ENCODE assay signal across 8 mouse cellular contexts in the genomic region with DNA sequence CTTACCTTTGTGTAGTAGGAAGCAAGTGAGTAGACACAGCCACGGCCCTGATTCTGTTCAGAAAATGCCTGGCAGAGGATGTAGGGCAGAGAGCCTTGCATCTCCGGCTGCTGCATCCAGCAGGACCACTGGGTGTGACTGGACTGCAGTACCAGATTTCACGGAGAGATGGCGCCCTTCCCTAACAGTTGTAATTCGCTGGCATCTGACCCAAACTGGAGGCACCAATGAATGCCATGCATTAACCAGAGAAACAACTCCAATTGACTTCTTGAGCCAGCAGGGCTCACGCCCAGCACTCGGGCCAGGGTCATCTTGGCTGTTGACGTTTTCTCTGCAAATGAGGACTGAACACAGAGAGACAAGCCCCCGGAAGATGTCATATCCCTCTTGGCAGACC. TPM values are rescaled to one million over a fixed set of nuclear protein-coding genes. Genes with fewer than 3 reads are reported as not detected.
DNase-seq lines count a peak whose midpoint lies in the region; ATAC-seq lines count a peak whose summit lies in the region.

No protein-coding gene starts in this region.

- peak; percentile 24 for DNase-seq in T-cell, adult 2 months (ENCODE audit: low spot score)
- DNase-seq in cerebellum, postnatal 10 days: peak; percentile 98 to 100
- peak; percentile 97 to 99 for DNase-seq in frontal cortex, postnatal 25 days (ENCODE audit: low spot score in 2 of 2)
- DNase-seq in intestine, embryonic 14.5 days (ENCODE audit: low spot score): peak; percentile 99
- DNase-seq in left cerebral cortex, postnatal 14 days (ENCODE audit: low spot score in 2 of 2): peak; percentile 96 to 98
- DNase-seq in midbrain, embryonic 11.5 days (ENCODE audit: low spot score, missing footprints): peak; percentile 100
- peak; percentile 75 for DNase-seq in skeletal muscle tissue, adult 2 months (ENCODE audit: low read depth, low spot score)

- H3K9me3 ChIP-seq in intestine, embryonic 14.5 days (ENCODE audit: control insufficient read depth, low read length): no peaks in the 10 kb centered on the region
- no peaks in the 10 kb centered on the region for H3K9me3 ChIP-seq in midbrain, embryonic 11.5 days (ENCODE audit: control insufficient read depth, low read length)

- no peak overlapping the region for H3K4me3 ChIP-seq in intestine, embryonic 14.5 days (ENCODE audit: low read depth, low read length)
- H3K4me3 ChIP-seq in midbrain, embryonic 11.5 days (ENCODE audit: low read depth, low read length): no peak overlapping the region

- ATAC-seq in intestine, embryonic 14.5 days (replicated peaks; ENCODE audit: low FRiP score, low TSS enrichment, low read depth): peak; percentile 17; the same call in 1 of the 2 replicates
- 0 out of 2 replicates have a peak, but pooled peaks have one; percentile 17 for ATAC-seq in midbrain, embryonic 11.5 days (ENCODE audit: low FRiP score)
- ATAC-seq in inflammation-experienced regulatory T-cells, adult 6 months: no peak

- no peaks in the 10 kb centered on the region for H3K36me3 ChIP-seq in intestine, embryonic 14.5 days (ENCODE audit: control insufficient read depth, insufficient read depth, low read length)
- H3K36me3 ChIP-seq in midbrain, embryonic 11.5 days (ENCODE audit: control insufficient read depth, insufficient read depth, low read length): no peaks in the 10 kb centered on the region

- 7% methylated on average over 9 of the region's 9 CpGs for WGBS in intestine, embryonic 14.5 days
- 5% methylated on average over 9 of the region's 9 CpGs for WGBS in midbrain, embryonic 11.5 days

- H3K27me3 ChIP-seq in intestine, embryonic 14.5 days (replicated peaks; ENCODE audit: control insufficient read depth, insufficient read depth, low read length): no peaks in the 10 kb centered on the region; the same call in 1 of the 2 replicates
- no peaks in the 10 kb centered on the region for H3K27me3 ChIP-seq in midbrain, embryonic 11.5 days (ENCODE audit: control insufficient read depth, insufficient read depth, low read length)

- intact Hi-C loops in left cerebral cortex, postnatal 14 days (cut with DNase I): loop anchor here (1.0 to 10.0 kb wide), 3 partner anchors 171 to 429 kb away; no protein-coding TSS in a partner anchor

- no peak overlapping the region for H3K27ac ChIP-seq in intestine, embryonic 14.5 days (ENCODE audit: low read depth)
- no peak overlapping the region for H3K27ac ChIP-seq in midbrain, embryonic 11.5 days (ENCODE audit: low read depth, low read length)

- H3K9ac ChIP-seq in intestine, embryonic 14.5 days (ENCODE audit: low read length): no peak overlapping the region
- H3K9ac ChIP-seq in midbrain, embryonic 11.5 days (ENCODE audit: low read length): no peak overlapping the region

- H3K4me2 ChIP-seq in intestine, embryonic 14.5 days (ENCODE audit: low read length): no peak overlapping the region
- no peak overlapping the region for H3K4me2 ChIP-seq in midbrain, embryonic 11.5 days

- peaks cover 14% of the 10 kb centered on the region; the same call in 1 of the 2 replicates for H3K4me1 ChIP-seq in intestine, embryonic 14.5 days (replicated peaks; ENCODE audit: control insufficient read depth, insufficient read depth, low read length)
- peaks cover 15% of the 10 kb centered on the region for H3K4me1 ChIP-seq in midbrain, embryonic 11.5 days (ENCODE audit: control insufficient read depth, insufficient read depth, low read length)

RNA-seq across cellular contexts. Expression of a gene that starts 11.4 kb away (rescaled TPM):
- 22.8 and 26.0 TPM in 2 replicates for polyA plus RNA-seq in intestine, embryonic 14.5 days (2014; fragmentation: Nextera tagmentation; extraction: Ambion mirVana)
- total RNA-seq in left cerebral cortex, postnatal 14 days (2021): 1,000 to 10,000 TPM; 1,332 to 1,338 TPM
- polyA plus RNA-seq in midbrain, embryonic 11.5 days (2014; fragmentation: Nextera tagmentation; extraction: Ambion mirVana): 60.7 and 68.6 TPM in 2 replicates
- polyA plus RNA-seq in inflammation-experienced regulatory T-cells, adult 6 months (2017; shearing (Covaris generic)): under 1 TPM in 1 of 3 experiments, not detected in 2; 0.12 TPM

Comparison
In these comparisons a context has a peak if more than half of its experiments do, and no peak if none do; other contexts are left out.
1. DNase-seq: peak in every context shown above with its lines; median percentile 100 in midbrain, embryonic 11.5 days; 99 in cerebellum, postnatal 10 days; 99 in intestine, embryonic 14.5 days; 98 in frontal cortex, postnatal 25 days; 97 in left cerebral cortex, postnatal 14 days; 75 in skeletal muscle tissue, adult 2 months; 24 in T-cell, adult 2 months.
2. RNA of a gene that starts 11.4 kb away (polyA plus RNA-seq): 60.7 to 68.6 TPM in midbrain, embryonic 11.5 days and 22.8 to 26.0 TPM in intestine, embryonic 14.5 days; 0.12 TPM in inflammation-experienced regulatory T-cells, adult 6 months; every median in the first group is over 10 times any median in the second.